Mouse (Mus musculus): ENCODE measurements around the gene Pou3f1. TPM values are rescaled to one million over a fixed set of nuclear protein-coding genes. Genes with fewer than 3 reads are reported as not detected.

Pou3f1 gene
- polyA plus RNA-seq, 1 experiment from 2014 or later, result 14.8 TPM

DNA sequence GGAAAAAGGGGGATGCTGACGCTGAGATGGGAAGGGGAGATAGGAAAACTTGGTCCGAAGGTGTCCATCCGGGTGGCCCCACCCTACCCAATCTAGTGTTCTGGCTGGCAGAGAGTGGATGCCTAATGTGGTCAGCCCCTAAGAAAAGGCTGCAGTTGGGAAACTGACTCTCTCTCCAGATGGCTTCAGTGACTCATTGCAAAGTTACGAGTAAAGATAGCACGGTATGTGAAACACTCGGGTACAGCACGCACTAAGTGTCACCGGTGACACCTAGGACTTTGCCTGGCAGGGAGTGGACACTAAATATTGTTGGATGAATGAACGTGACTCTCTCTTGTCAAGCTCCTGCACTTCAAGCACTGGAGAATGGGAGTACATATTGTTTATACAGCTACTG, 12.7 kb upstream of the Pou3f1 start:
- DNase-seq (ENCODE audit: low spot score) (no peak), ATAC-seq (no peak)
- no peak overlapping the region for H3K27ac ChIP-seq (ENCODE audit: low read depth, low read length)
- H3K27me3 ChIP-seq (replicated peaks; ENCODE audit: control insufficient read depth, insufficient read depth, low read length), result no peaks in the 10 kb centered on the region
- 96% methylated on average over 9 of the region's 9 CpGs for WGBS
- no peaks in the 10 kb centered on the region for H3K9me3 ChIP-seq (replicated peaks; ENCODE audit: control insufficient read depth, low read length)
- no peak overlapping the region for H3K4me3 ChIP-seq (ENCODE audit: low read depth, low read length)
- no peaks in the 10 kb centered on the region for H3K4me1 ChIP-seq (ENCODE audit: control insufficient read depth, insufficient read depth, low read length)
- no peak overlapping the region for H3K9ac ChIP-seq (ENCODE audit: low read length)
- no peak overlapping the region for H3K4me2 ChIP-seq (ENCODE audit: low read length)
- H3K36me3 ChIP-seq (ENCODE audit: control insufficient read depth, insufficient read depth, low read length), result no peaks in the 10 kb centered on the region

GRCm38 (mm10) chr4:124644974-124645433, 11.6 kb upstream of the Pou3f1 start:
- Histone ChIP-seq H3K36me3 (ENCODE audit: control insufficient read depth, insufficient read depth, low read length) (no peaks in the 10 kb centered on the region), H3K4me1 (ENCODE audit: control insufficient read depth, insufficient read depth, low read length) (no peaks in the 10 kb centered on the region), H3K9ac (ENCODE audit: low read length) (no peak overlapping the region), H3K4me2 (ENCODE audit: low read length) (no peak overlapping the region), H3K4me3 (ENCODE audit: low read depth, low read length) (no peak overlapping the region), H3K27ac (ENCODE audit: low read depth, low read length) (no peak overlapping the region), H3K27me3 (replicated peaks; ENCODE audit: control insufficient read depth, insufficient read depth, low read length) (0 out of 2 replicates have a peak, but pooled peaks cover 4% of the 10 kb centered on the region), H3K9me3 (replicated peaks; ENCODE audit: control insufficient read depth, low read length) (no peaks in the 10 kb centered on the region)
- WGBS, result 19% methylated on average over 3 of the region's 3 CpGs
- DNase-seq (ENCODE audit: low spot score), result no peak
- ATAC-seq, result no peak

DNA sequence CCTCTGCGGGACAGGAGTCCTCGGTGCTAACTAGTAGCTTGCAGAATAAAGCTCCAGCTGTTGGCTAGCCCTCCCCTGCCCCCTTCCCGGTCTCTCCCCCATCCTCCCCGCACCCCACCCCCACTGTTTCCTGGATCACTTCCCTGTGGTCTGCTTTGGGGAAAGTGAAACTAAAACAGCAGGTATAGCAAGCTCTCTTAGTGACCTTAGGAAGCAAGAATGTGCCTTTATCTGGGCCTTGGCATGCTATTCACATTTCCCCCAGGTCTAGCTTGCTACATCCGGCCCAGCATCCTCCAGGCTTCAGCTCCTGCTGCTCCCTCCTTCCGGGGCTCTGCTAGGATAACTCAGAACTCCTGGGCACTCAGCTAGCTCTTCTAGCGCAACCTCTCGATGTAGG, 10.0 kb upstream of the Pou3f1 start:
- ATAC-seq (no peak), DNase-seq (ENCODE audit: low spot score) (no peak)
- Histone ChIP-seq H3K9me3 (replicated peaks; ENCODE audit: control insufficient read depth, low read length) (no peaks in the 10 kb centered on the region), H3K36me3 (ENCODE audit: control insufficient read depth, insufficient read depth, low read length) (no peaks in the 10 kb centered on the region), H3K4me1 (ENCODE audit: control insufficient read depth, insufficient read depth, low read length) (no peaks in the 10 kb centered on the region), H3K27me3 (replicated peaks; ENCODE audit: control insufficient read depth, insufficient read depth, low read length) (0 out of 2 replicates have a peak, but pooled peaks cover 4% of the 10 kb centered on the region), H3K4me2 (ENCODE audit: low read length) (no peak overlapping the region), H3K4me3 (ENCODE audit: low read depth, low read length) (no peak overlapping the region), H3K27ac (ENCODE audit: low read depth, low read length) (no peak overlapping the region), H3K9ac (ENCODE audit: low read length) (no peak overlapping the region)
- WGBS, result 25% methylated on average over 8 of the region's 8 CpGs

- ATAC-seq (no peak), DNase-seq (ENCODE audit: low spot score) (no peak)
- peaks cover 7% of the 10 kb centered on the region for H3K4me1 ChIP-seq (ENCODE audit: control insufficient read depth, insufficient read depth, low read length)
- no peaks in the 10 kb centered on the region for H3K9me3 ChIP-seq (replicated peaks; ENCODE audit: control insufficient read depth, low read length)
- no peak overlapping the region for H3K9ac ChIP-seq (ENCODE audit: low read length)
- H3K4me2 ChIP-seq (ENCODE audit: low read length), result no peak overlapping the region
- 0 out of 2 replicates have a peak, but pooled peaks cover 4% of the 10 kb centered on the region for H3K27me3 ChIP-seq (replicated peaks; ENCODE audit: control insufficient read depth, insufficient read depth, low read length)
- no peak overlapping the region for H3K4me3 ChIP-seq (ENCODE audit: low read depth, low read length)
- H3K27ac ChIP-seq (ENCODE audit: low read depth, low read length), result no peak overlapping the region
- no peaks in the 10 kb centered on the region for H3K36me3 ChIP-seq (ENCODE audit: control insufficient read depth, insufficient read depth, low read length)
- WGBS, result 36% methylated on average over 5 of the region's 5 CpGs
Measured at GRCm38 (mm10) chr4:124647909-124648308, 8.7 kb upstream of the Pou3f1 start.

GRCm38 (mm10) chr4:124652886-124653285, 3.7 kb upstream of the Pou3f1 start:
- WGBS, result 4% methylated on average over 9 of the region's 9 CpGs
- peak overlapping the region; percentile 7; the same call in 1 of the 2 replicates for H3K4me2 ChIP-seq (ENCODE audit: low read length)

DNA sequence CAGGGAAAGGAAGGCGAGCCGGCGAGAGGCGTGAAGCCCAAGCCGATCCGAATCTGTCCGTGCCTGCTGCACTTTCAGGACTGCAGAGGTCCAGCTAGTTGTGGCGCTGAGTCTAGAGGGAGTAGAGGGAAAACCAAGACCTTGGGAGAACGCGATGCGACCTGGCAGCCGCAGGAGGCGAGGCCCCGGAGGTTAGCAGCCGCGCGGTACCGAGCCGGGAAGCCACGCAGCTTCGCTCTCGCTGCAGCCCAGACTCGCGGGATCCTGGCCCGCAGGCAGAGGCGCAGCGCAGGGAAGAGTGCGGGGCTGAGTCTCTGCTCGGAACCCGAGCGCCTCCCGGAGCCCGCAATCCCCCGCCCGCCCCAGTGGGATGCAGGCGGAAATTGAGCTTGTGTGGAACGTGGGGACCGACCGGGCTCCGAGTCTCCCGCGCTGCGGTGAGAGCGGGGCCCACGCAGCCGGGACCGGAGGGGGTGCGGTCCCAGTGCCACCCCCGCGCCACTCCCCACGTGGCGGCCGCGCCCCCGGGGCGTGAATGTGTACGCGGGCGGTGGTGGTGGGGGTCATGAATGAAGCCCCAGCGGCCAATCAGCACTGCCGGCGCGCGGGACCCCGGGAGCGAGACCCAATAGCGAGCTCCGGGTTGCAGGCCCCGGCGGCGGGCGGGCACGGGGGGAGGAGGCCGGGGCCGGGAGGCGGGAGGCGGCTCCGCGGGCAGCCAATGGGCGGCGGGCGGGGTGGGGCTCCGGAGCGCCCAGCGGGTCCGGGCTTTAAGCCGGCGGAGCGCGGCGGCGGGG, 445 bp downstream of the Pou3f1 start:
- Histone ChIP-seq H3K4me3 (ENCODE audit: low read depth, low read length) (peak overlapping the region; percentile 52), H3K4me1 (ENCODE audit: control insufficient read depth, insufficient read depth, low read length) (peaks cover 14% of the 10 kb centered on the region), H3K9me3 (replicated peaks; ENCODE audit: control insufficient read depth, low read length) (no peaks in the 10 kb centered on the region), H3K27me3 (replicated peaks; ENCODE audit: control insufficient read depth, insufficient read depth, low read length) (peaks cover 45% of the 10 kb centered on the region), H3K27ac (ENCODE audit: low read depth, low read length) (no peak overlapping the region), H3K9ac (ENCODE audit: low read length) (peak overlapping the region; percentile 65), H3K36me3 (ENCODE audit: control insufficient read depth, insufficient read depth, low read length) (no peaks in the 10 kb centered on the region), H3K4me2 (ENCODE audit: low read length) (peak overlapping the region; percentile 93)
- WGBS, result 1% methylated on average over 80 of the region's 92 CpGs
- peak; percentile 93 for DNase-seq (ENCODE audit: low spot score)
- peak; percentile 94 for ATAC-seq

More at GRCm38 (mm10) chr4:124652886-124653285, 3.7 kb upstream of the Pou3f1 start:
- peaks cover 31% of the 10 kb centered on the region for H3K27me3 ChIP-seq (replicated peaks; ENCODE audit: control insufficient read depth, insufficient read depth, low read length)
- H3K4me1 ChIP-seq (ENCODE audit: control insufficient read depth, insufficient read depth, low read length), result peaks cover 12% of the 10 kb centered on the region
- no peak overlapping the region for H3K4me3 ChIP-seq (ENCODE audit: low read depth, low read length)
- H3K9me3 ChIP-seq (replicated peaks; ENCODE audit: control insufficient read depth, low read length), result no peaks in the 10 kb centered on the region
- H3K27ac ChIP-seq (ENCODE audit: low read depth, low read length), result no peak overlapping the region
- H3K36me3 ChIP-seq (ENCODE audit: control insufficient read depth, insufficient read depth, low read length), result no peaks in the 10 kb centered on the region
- ATAC-seq, result no peak
- no peak for DNase-seq (ENCODE audit: low spot score)
- no peak overlapping the region for H3K9ac ChIP-seq (ENCODE audit: low read length)

DNA sequence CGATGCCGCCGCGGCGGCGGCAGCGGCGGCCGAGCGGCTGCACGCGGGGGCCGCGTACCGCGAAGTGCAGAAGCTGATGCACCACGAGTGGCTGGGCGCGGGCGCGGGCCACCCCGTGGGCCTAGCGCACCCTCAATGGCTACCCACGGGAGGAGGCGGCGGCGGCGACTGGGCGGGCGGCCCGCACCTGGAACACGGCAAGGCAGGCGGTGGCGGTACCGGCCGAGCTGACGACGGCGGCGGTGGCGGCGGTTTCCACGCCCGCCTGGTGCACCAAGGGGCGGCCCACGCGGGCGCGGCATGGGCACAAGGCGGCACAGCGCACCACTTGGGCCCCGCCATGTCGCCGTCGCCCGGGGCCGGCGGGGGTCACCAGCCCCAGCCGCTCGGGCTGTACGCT, 1.2 kb downstream of the Pou3f1 start:
- H3K4me2 ChIP-seq (ENCODE audit: low read length), result peak overlapping the region; percentile 93
- H3K36me3 ChIP-seq (ENCODE audit: control insufficient read depth, insufficient read depth, low read length), result no peaks in the 10 kb centered on the region
- H3K4me1 ChIP-seq (ENCODE audit: control insufficient read depth, insufficient read depth, low read length), result peaks cover 9% of the 10 kb centered on the region
- no peak overlapping the region for H3K27ac ChIP-seq (ENCODE audit: low read depth, low read length)
- H3K27me3 ChIP-seq (replicated peaks; ENCODE audit: control insufficient read depth, insufficient read depth, low read length), result peaks cover 45% of the 10 kb centered on the region
- WGBS, result 0% methylated on average over 26 of the region's 61 CpGs
- H3K4me3 ChIP-seq (ENCODE audit: low read depth, low read length), result peak overlapping the region; percentile 52
- H3K9ac ChIP-seq (ENCODE audit: low read length), result peak overlapping the region; percentile 65
- no peaks in the 10 kb centered on the region for H3K9me3 ChIP-seq (replicated peaks; ENCODE audit: control insufficient read depth, low read length)
- DNase-seq (ENCODE audit: low spot score), result no peak
- peak; percentile 36; the same call in 1 of the 2 replicates for ATAC-seq

DNA sequence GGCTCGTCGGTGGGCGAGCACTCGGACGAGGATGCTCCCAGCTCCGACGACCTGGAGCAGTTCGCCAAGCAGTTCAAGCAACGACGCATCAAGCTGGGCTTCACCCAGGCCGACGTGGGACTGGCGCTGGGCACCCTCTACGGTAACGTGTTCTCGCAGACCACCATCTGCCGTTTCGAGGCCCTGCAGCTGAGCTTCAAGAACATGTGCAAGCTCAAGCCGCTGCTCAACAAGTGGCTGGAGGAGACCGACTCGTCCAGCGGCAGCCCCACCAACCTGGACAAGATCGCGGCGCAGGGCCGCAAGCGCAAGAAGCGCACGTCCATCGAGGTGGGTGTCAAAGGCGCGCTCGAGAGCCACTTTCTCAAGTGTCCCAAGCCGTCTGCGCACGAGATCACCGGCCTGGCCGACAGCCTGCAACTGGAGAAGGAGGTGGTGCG, 1.8 kb downstream of the Pou3f1 start:
- H3K4me1 ChIP-seq (ENCODE audit: control insufficient read depth, insufficient read depth, low read length), result peaks cover 6% of the 10 kb centered on the region; the same call in 1 of the 2 replicates
- no peak for ATAC-seq
- no peak overlapping the region for H3K27ac ChIP-seq (ENCODE audit: low read depth, low read length)
- peak overlapping the region; percentile 52 for H3K4me3 ChIP-seq (ENCODE audit: low read depth, low read length)
- H3K9me3 ChIP-seq (replicated peaks; ENCODE audit: control insufficient read depth, low read length), result no peaks in the 10 kb centered on the region
- H3K27me3 ChIP-seq (replicated peaks; ENCODE audit: control insufficient read depth, insufficient read depth, low read length), result peaks cover 49% of the 10 kb centered on the region
- WGBS, result under 1% methylated on average over 39 of the region's 39 CpGs
- peak overlapping the region; percentile 65 for H3K9ac ChIP-seq (ENCODE audit: low read length)
- H3K4me2 ChIP-seq (ENCODE audit: low read length), result peak overlapping the region; percentile 93
- no peaks in the 10 kb centered on the region for H3K36me3 ChIP-seq (ENCODE audit: control insufficient read depth, insufficient read depth, low read length)
- DNase-seq (ENCODE audit: low spot score), result peak; percentile 56

Measured in forebrain, embryonic 14.5 days (tissue).